Mouse (Mus musculus) forebrain, postnatal 0 days (tissue): ENCODE results near the gene Cyp3a13. TPM values are rescaled to one million over a fixed set of nuclear protein-coding genes. Genes with fewer than 3 reads are reported as not detected.

Experiments used
- polyA plus RNA-seq: library from polyadenylated mRNA; unstranded; fragments of >200 nt; fragmentation: Nextera tagmentation; extraction: Ambion mirVana; gene quantifications from 2 replicates; pipeline ENCODE4 v1.2.1, GENCODE M21; 2015
- total RNA-seq: library from RNA; depleted of rRNA; stranded (reverse); fragments of >200 nt; gene quantifications from 2 replicates; pipeline ENCODE4 v1.2.3, GENCODE M21; 2014; rRNA removed

Cyp3a13 gene
- total and polyA plus RNA-seq, 2 experiments from 2014 or later, result not detected

Other genes with a start within 250 kb of the Cyp3a13 start
- 18.7 and 22.1 TPM in 2 replicates for gene Agfg2, start 236.9 kb downstream of the Cyp3a13 start, total RNA-seq
- gene Agfg2, start 236.9 kb downstream of the Cyp3a13 start, polyA plus RNA-seq, result 12.6 and 15.0 TPM in 2 replicates
- 251 and 252 TPM in 2 replicates for gene Nyap1, start 180.0 kb downstream of the Cyp3a13 start, total RNA-seq
- 42.0 and 48.9 TPM in 2 replicates for gene Nyap1, start 180.0 kb downstream of the Cyp3a13 start, polyA plus RNA-seq
- gene Tsc22d4, start 175.9 kb downstream of the Cyp3a13 start, total RNA-seq, result 120 and 135 TPM in 2 replicates
- 112 and 134 TPM in 2 replicates for gene Tsc22d4, start 175.9 kb downstream of the Cyp3a13 start, polyA plus RNA-seq
- 28.8 and 47.4 TPM in 2 replicates for gene Ppp1r35, start 142.8 kb downstream of the Cyp3a13 start, total RNA-seq
- gene Ppp1r35, start 142.8 kb downstream of the Cyp3a13 start, polyA plus RNA-seq, result 39.1 and 41.8 TPM in 2 replicates
- 33.3 and 47.7 TPM in 2 replicates for gene Mepce, start 134.0 kb downstream of the Cyp3a13 start, total RNA-seq
- gene Mepce, start 134.0 kb downstream of the Cyp3a13 start, polyA plus RNA-seq, result 18.3 and 21.1 TPM in 2 replicates
- gene Zcwpw1, start 133.8 kb downstream of the Cyp3a13 start, total RNA-seq, result 3.5 and 7.7 TPM in 2 replicates
- gene Zcwpw1, start 133.8 kb downstream of the Cyp3a13 start, polyA plus RNA-seq, result 3.1 and 4.8 TPM in 2 replicates
- gene Pilra, start 85.3 kb downstream of the Cyp3a13 start, total RNA-seq, result 0.14 and 0.15 TPM in 2 replicates
- gene Pilra, start 85.3 kb downstream of the Cyp3a13 start, polyA plus RNA-seq, result 0.17 and 0.54 TPM in 2 replicates
- not detected in 2 replicates for gene Pilrb1, start 63.5 kb downstream of the Cyp3a13 start, total RNA-seq
- not detected in 2 replicates for gene Pilrb1, start 63.5 kb downstream of the Cyp3a13 start, polyA plus RNA-seq
- gene Pilrb2, start 49.8 kb downstream of the Cyp3a13 start, total RNA-seq, result not detected in 2 replicates
- not detected in 2 replicates for gene Pilrb2, start 49.8 kb downstream of the Cyp3a13 start, polyA plus RNA-seq
- 0.77 and 0.95 TPM in 2 replicates for gene Gjc3, start 41.5 kb upstream of the Cyp3a13 start, total RNA-seq
- gene Gjc3, start 41.5 kb upstream of the Cyp3a13 start, polyA plus RNA-seq, result 0.26 and 0.64 TPM in 2 replicates
- gene Azgp1, start 59.9 kb upstream of the Cyp3a13 start, total RNA-seq, result 0.62 TPM in 1 of 2 replicates, not detected in the other
- gene Azgp1, start 59.9 kb upstream of the Cyp3a13 start, polyA plus RNA-seq, result not detected in 2 replicates
- gene Smok3a, start 99.6 kb upstream of the Cyp3a13 start, total RNA-seq, result not detected in 2 replicates
- not detected in 2 replicates for gene Smok3a, start 99.6 kb upstream of the Cyp3a13 start, polyA plus RNA-seq
- not detected in 2 replicates for gene Smok3b, start 99.8 kb upstream of the Cyp3a13 start, total RNA-seq
- gene Smok3b, start 99.8 kb upstream of the Cyp3a13 start, polyA plus RNA-seq, result not detected in 2 replicates
- not detected in 2 replicates for gene Smok3c, start 131.6 kb upstream of the Cyp3a13 start, total RNA-seq
- not detected in 2 replicates for gene Smok3c, start 131.6 kb upstream of the Cyp3a13 start, polyA plus RNA-seq
- 45.3 and 59.6 TPM in 2 replicates for gene Zkscan1, start 163.5 kb upstream of the Cyp3a13 start, total RNA-seq
- 8.4 and 11.2 TPM in 2 replicates for gene Zkscan1, start 163.5 kb upstream of the Cyp3a13 start, polyA plus RNA-seq
- 27.9 and 32.9 TPM in 2 replicates for gene Zscan21, start 195.3 kb upstream of the Cyp3a13 start, total RNA-seq
- gene Zscan21, start 195.3 kb upstream of the Cyp3a13 start, polyA plus RNA-seq, result 60.4 TPM in 2 replicates
- gene Zfp113, start 234.1 kb upstream of the Cyp3a13 start, total RNA-seq, result 13.6 and 13.8 TPM in 2 replicates
- gene Zfp113, start 234.1 kb upstream of the Cyp3a13 start, polyA plus RNA-seq, result 6.0 and 10.7 TPM in 2 replicates
- gene Cops6, start 239.5 kb upstream of the Cyp3a13 start, total RNA-seq, result 47.0 and 51.7 TPM in 2 replicates
- 255 and 265 TPM in 2 replicates for gene Cops6, start 239.5 kb upstream of the Cyp3a13 start, polyA plus RNA-seq